Mouse (Mus musculus) liver, embryonic 11.5 days (tissue): Measurements from ENCODE around the gene Lmtk3. TPM values are rescaled to one million over a fixed set of nuclear protein-coding genes. Genes with fewer than 3 reads are reported as not detected.

Source experiments
- ATAC-seq: fragments of 200-750 bp; cut with Nextera tagmentation; replicated peaks from 2 replicates; pipeline ENCODE4 v1.8.0; 2017; ENCODE audit warnings: moderate number of reproducible peaks, mild to moderate bottlenecking, moderate TSS enrichment, moderate library complexity; ENCODE audit not compliant: low FRiP score
- DNase-seq: peaks from one replicate; pipeline ENCODE4 v3.0.0-alpha.2; 2017; ENCODE audit warnings: low spot score
- H3K27ac ChIP-seq: fragments of 300-500 bp; sonication (generic); 2 replicates; pipeline ENCODE4 v1.5.1; 2014; ENCODE audit warnings: mild to moderate bottlenecking, low read depth, low read length, control low read depth
- H3K27me3 ChIP-seq: fragments of 300-500 bp; sonication (generic); replicated peaks from 2 replicates; pipeline ENCODE4 v1.6.1; 2014; ENCODE audit warnings: low read length, mixed read lengths; ENCODE audit not compliant: control insufficient read depth, insufficient read depth
- H3K36me3 ChIP-seq: fragments of 300-500 bp; sonication (generic); 2 replicates; pipeline ENCODE4 v1.6.1; 2014; ENCODE audit warnings: mild to moderate bottlenecking, low read length, moderate library complexity, mixed read lengths; ENCODE audit not compliant: control insufficient read depth, insufficient read depth
- H3K4me1 ChIP-seq: fragments of 300-500 bp; sonication (generic); replicated peaks from 2 replicates; pipeline ENCODE4 v1.6.1; 2014; ENCODE audit warnings: low read length, mixed read lengths; ENCODE audit not compliant: control insufficient read depth, insufficient read depth
- H3K4me2 ChIP-seq: fragments of 300-500 bp; sonication (generic); 2 replicates; pipeline ENCODE4 v1.6.1; 2014; ENCODE audit warnings: mild to moderate bottlenecking, control low read depth, moderate library complexity
- H3K4me3 ChIP-seq: fragments of 300-500 bp; sonication (generic); 2 replicates; pipeline ENCODE4 v1.5.1; 2014; ENCODE audit warnings: low read depth, low read length, control low read depth
- H3K9ac ChIP-seq: fragments of 300-500 bp; sonication (generic); 2 replicates; pipeline ENCODE4 v1.6.1; 2014; ENCODE audit warnings: low read depth, low read length, control low read depth
- H3K9me3 ChIP-seq: fragments of 300-500 bp; sonication (generic); 2 replicates; pipeline ENCODE4 v1.6.1; 2016; ENCODE audit warnings: low read length, inconsistent platforms, mixed read lengths; ENCODE audit not compliant: control insufficient read depth
- WGBS: fragments of 180-500 bp; shearing (Covaris S2); extraction: QIAGEN DNeasy Blood & Tissue Kit; methylation state at CpG from one replicate; pipeline ENCODE4 v1.1.7; 2014; 5-methylcytosine and 5-hydroxymethylcytosine counted together
- polyA plus RNA-seq: library from polyadenylated mRNA; unstranded; fragments of >200 nt; fragmentation: Nextera tagmentation; extraction: Ambion mirVana; gene quantifications from 2 replicates; pipeline ENCODE4 v1.2.1, GENCODE M21; 2014

Lmtk3 gene
- polyA plus RNA-seq, 1 experiment from 2014 or later, result 0.45 TPM

DNA sequence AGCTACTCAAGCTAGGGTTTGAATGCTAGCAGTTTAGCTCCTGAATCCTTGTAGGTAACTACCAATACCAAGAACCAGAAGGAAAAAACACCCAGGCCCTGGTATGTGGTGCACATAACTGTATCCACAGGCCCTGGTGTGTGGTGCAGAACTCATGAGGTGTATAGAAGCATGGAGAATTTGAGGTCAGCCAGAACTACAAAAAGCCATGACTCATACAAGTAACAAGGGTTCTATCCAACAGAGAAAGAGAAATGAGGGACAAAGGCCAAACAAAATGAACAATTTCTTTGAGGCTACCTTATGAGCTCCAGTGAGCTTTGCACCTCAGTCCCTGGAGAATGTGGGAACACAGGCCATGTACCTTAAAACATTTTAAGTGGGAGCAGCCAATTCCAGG lies 37.4 kb downstream of the Lmtk3 start:
- Histone ChIP-seq H3K27me3 (peaks cover 7% of the 10 kb centered on the region; the same call in 1 of the 2 replicates), H3K36me3 (peaks cover 15% of the 10 kb centered on the region)
- ATAC-seq, result no peak

DNA sequence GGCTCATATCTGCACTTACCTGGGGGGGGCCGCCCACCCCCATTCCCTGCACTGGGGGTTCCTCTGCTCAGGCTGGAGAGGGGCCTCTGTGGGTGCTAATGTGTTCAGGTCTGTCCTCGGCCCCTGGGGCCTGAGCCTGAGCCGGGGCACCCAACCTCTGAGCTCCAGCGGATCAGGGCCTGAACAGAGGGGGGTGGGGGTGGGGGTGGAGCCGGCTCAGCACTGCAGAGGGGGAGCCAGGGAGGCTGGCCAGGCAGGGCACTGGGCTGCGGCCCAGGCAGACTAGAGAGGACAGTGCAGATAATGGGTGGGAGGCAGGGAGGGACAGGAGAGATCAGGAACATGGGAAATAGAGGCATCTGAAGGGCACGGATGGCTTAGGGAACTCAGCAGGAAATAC lies 41.1 kb downstream of the Lmtk3 start, which contains the start of gene Kcnj14:
Gene Kcnj14, minus strand, starts transcription at position 185 of the 400 bp plus-strand sequence.
- H3K4me2 ChIP-seq, result no peak within 1 kb of the TSS
- H3K9ac ChIP-seq, result no peak within 1 kb of the TSS
- peaks cover 6% of the 10 kb centered on the region for H3K4me1 ChIP-seq
- peaks cover 42% of the 10 kb centered on the region for H3K36me3 ChIP-seq
- DNase-seq (no peak), ATAC-seq (no peak)
- WGBS, result 60% methylated on average over 7 of the region's 7 CpGs
- no peak within 1 kb of the TSS for H3K4me3 ChIP-seq
- no peaks in the 10 kb centered on the region for H3K9me3 ChIP-seq
- H3K27me3 ChIP-seq, result no peaks in the 10 kb centered on the region; the same call in 1 of the 2 replicates
- H3K27ac ChIP-seq, result no peak within 1 kb of the TSS

More for the DNA sequence above, 37.4 kb downstream of the Lmtk3 start:
- 0 out of 2 replicates have a peak, but pooled peaks cover 3% of the 10 kb centered on the region for H3K4me1 ChIP-seq
- no peaks in the 10 kb centered on the region for H3K9me3 ChIP-seq
- no peak overlapping the region for H3K27ac ChIP-seq
- H3K4me3 ChIP-seq, result no peak overlapping the region
- no peak for DNase-seq
- no peak overlapping the region for H3K4me2 ChIP-seq
- no peak overlapping the region for H3K9ac ChIP-seq

DNA sequence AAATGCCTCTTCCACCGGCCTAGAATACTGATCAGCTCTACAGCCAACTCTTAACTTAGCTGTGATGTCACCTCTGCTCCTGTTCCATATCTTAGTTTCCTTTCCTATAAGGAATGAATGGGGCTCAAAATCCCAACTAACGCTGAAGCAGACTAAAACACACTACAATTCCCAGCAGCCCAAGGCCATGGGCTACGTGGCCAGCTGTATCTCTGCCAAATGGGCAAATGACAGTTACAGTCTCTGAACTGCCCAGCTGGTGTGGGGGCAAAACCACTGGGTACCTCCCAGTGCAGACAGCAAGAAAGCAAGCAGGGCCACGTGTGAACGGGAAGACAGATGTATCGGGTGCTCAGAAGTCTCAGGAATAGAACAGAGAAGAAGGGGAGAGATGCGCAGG lies 43.1 kb downstream of the Lmtk3 start:
- Histone ChIP-seq H3K4me3 (no peak overlapping the region), H3K4me1 (peaks cover 12% of the 10 kb centered on the region), H3K9ac (no peak overlapping the region), H3K36me3 (peaks cover 42% of the 10 kb centered on the region), H3K27ac (no peak overlapping the region), H3K9me3 (no peaks in the 10 kb centered on the region), H3K27me3 (peaks cover 6% of the 10 kb centered on the region), H3K4me2 (no peak overlapping the region)
- ATAC-seq, result no peak
- DNase-seq, result no peak
- WGBS, result 92% methylated on average over 7 of the region's 7 CpGs

DNA sequence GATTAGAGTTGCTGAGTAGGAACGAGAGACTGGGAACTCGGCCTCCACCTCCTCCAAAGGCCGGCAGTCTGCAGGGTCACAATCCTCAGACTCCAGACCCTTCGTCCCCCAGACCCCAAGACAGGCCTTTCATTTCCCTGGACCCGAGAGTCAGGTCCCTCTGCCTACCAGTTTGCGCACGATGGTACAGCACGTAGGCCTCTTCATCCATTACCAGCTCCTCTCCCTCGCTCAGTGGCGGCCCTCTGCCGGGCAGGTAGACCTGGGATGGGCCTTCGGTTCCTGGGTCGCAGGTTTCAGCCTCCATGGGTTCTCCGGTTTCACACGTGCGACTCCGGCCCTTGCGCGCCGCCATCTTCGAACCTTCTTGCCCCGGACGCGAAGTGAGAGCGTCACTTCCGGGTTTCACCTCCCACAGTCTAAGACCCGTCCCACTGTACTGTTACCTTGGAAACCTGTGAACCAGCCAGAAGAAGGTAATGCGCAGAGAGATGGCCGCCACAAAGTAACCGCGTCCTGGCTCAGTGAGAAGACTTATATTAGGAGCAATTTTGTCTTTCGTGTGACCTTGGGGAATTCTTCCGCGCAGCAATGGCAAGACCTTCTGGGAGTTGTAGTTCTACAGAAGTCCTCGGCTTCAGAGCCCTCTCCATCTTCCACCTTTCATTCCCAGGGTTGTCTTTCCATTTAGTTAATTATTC lies 47.0 kb downstream of the Lmtk3 start, which contains the start of gene Grwd1:
Gene Grwd1, minus strand, starts transcription at position 518 of the 701 bp plus-strand sequence.
- Histone ChIP-seq H3K9me3 (no peaks in the 10 kb centered on the region), H3K4me1 (peaks cover 12% of the 10 kb centered on the region), H3K4me3 (peak within 1 kb of the TSS; percentile 95), H3K4me2 (peak within 1 kb of the TSS; percentile 90), H3K9ac (peak within 1 kb of the TSS; percentile 90), H3K27me3 (peaks cover 46% of the 10 kb centered on the region), H3K27ac (peak within 1 kb of the TSS; percentile 45), H3K36me3 (peaks cover 31% of the 10 kb centered on the region)
- DNase-seq (peak; percentile 87), ATAC-seq (peak; percentile 83)
- 1% methylated on average over 35 of the region's 35 CpGs for WGBS

DNA sequence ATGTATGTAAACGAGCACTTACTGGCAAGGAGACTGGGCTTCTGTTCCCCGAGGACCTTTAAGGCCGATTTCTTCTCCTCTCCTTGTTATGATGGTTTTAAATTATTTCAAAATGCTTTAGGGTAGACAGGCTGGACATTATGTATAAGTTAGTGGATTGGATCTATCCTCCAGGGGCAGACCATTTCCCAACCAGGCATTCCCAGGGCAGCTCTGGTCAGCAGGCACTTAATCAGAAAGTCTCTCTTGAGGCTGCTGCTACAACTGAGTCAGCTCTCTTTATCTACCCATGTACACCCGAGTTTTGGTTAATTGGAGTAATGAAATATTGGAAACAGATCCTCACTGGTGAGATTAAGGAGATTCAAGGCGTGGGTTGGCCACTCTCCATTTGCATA lies 47.6 kb downstream of the Lmtk3 start:
- peaks cover 49% of the 10 kb centered on the region for H3K27me3 ChIP-seq
- ATAC-seq, result no peak
- no peaks in the 10 kb centered on the region for H3K9me3 ChIP-seq
- no peak for DNase-seq
- peaks cover 26% of the 10 kb centered on the region for H3K36me3 ChIP-seq
- peak overlapping the region; percentile 90; the same call in 1 of the 2 replicates for H3K9ac ChIP-seq
- H3K4me2 ChIP-seq, result peak overlapping the region; percentile 90
- WGBS, result 19% methylated on average over 5 of the region's 5 CpGs
- H3K27ac ChIP-seq, result no peak overlapping the region
- peaks cover 12% of the 10 kb centered on the region for H3K4me1 ChIP-seq
- peak overlapping the region; percentile 95 for H3K4me3 ChIP-seq

DNA sequence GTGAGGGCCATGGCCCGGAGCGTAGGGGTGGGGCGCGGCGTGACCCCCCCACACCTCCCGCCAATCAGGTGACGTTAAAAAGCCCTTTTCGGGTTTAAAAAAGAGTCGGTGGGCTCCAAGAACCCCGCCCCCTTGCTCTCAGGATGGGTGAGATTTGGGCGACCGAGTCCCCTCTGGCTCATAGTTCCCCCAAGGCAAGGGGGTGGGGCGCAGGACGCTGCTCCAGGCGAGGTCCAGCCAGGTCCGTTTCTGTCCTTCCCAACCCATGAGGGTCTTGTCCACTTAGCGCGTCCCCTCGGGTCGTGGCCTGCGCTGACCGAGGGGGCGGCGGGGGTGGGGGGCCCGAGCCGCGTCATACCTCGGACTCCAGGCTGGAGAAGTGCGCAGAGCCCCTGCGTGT lies 48.9 kb downstream of the Lmtk3 start:
- peaks cover 13% of the 10 kb centered on the region for H3K36me3 ChIP-seq
- H3K4me1 ChIP-seq, result peaks cover 12% of the 10 kb centered on the region
- WGBS, result 11% methylated on average over 30 of the region's 30 CpGs
- H3K9ac ChIP-seq, result 0 out of 2 replicates have a peak overlapping the region, but pooled peaks have one; percentile 9
- H3K4me2 ChIP-seq, result peak overlapping the region; percentile 54
- no peak overlapping the region for H3K27ac ChIP-seq
- ATAC-seq (no peak), DNase-seq (no peak)
- no peaks in the 10 kb centered on the region for H3K9me3 ChIP-seq
- H3K4me3 ChIP-seq, result peak overlapping the region; percentile 46
- peaks cover 52% of the 10 kb centered on the region for H3K27me3 ChIP-seq

DNA sequence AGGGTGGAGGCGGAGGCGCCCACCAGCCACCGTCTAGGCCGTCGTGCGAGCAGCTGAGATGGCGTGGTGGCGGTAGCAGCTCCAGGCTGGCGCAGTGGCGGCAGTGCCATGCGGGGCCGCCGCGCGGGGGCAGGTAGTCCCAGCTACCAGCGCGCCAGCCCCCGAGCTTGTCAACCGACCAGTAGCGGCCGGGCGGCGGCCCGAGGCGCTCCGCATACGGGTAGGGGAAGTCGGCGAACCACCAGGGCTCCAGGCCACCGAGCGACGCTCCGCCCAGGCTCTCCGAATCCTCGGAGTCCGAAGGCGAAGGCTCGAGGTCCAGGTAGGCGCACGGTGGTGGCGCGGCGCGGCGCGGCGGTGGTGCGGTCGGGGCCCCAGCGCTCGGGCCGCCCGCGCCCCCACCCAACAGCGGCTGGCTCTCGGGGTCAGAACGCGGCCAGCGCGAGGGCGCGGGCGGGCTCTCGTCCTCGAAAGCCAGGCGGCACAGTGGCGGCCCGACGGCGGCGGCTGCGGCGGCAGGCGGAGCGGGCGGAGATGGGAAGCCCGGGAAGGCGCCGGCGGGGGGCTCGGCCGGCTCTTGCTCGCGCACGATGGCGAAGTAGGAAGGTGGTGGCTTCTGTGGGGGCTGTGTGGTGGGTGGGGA lies 49.7 kb downstream of the Lmtk3 start:
- H3K9me3 ChIP-seq, result no peaks in the 10 kb centered on the region
- 1% methylated on average over 66 of the region's 86 CpGs for WGBS
- peaks cover 52% of the 10 kb centered on the region for H3K27me3 ChIP-seq
- DNase-seq (no peak), ATAC-seq (no peak)
- 0 out of 2 replicates have a peak overlapping the region, but pooled peaks have one; percentile 6 for H3K9ac ChIP-seq
- peak overlapping the region; percentile 46 for H3K4me3 ChIP-seq
- H3K4me1 ChIP-seq, result peaks cover 12% of the 10 kb centered on the region
- H3K4me2 ChIP-seq, result peak overlapping the region; percentile 54
- H3K27ac ChIP-seq, result no peak overlapping the region
- H3K36me3 ChIP-seq, result peaks cover 6% of the 10 kb centered on the region; the same call in 1 of the 2 replicates

DNA sequence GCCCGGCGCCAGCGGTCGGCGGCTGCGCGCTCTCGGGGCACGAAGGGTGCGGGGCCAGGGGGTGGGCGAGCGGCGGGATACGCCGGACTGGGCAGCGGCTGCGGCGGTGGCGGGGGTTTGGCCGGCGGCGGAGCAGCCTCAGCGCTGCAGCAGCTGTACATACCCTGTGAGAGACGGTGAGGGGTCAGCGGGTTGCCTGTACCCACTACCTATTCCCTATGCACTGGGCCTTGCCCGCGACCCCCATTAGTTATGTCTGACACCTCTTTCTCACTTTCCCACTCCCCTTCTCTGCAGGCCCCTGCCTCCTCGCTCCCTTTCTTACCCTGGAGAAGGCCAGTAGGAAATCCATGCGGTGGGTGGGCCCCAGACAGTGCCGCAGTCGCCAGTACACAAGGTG lies 50.4 kb downstream of the Lmtk3 start:
- Histone ChIP-seq H3K4me2 (peak overlapping the region; percentile 54), H3K9ac (no peak overlapping the region), H3K4me1 (peaks cover 12% of the 10 kb centered on the region), H3K36me3 (0 out of 2 replicates have a peak, but pooled peaks cover 5% of the 10 kb centered on the region), H3K9me3 (no peaks in the 10 kb centered on the region), H3K4me3 (peak overlapping the region; percentile 46), H3K27me3 (peaks cover 52% of the 10 kb centered on the region), H3K27ac (no peak overlapping the region)
- WGBS, result 8% methylated on average over 24 of the region's 31 CpGs
- no peak for DNase-seq
- ATAC-seq, result no peak
